Mouse (Mus musculus) MEL (cell line): ENCODE measurements around the gene Galnt17. TPM values are rescaled to one million over a fixed set of nuclear protein-coding genes. Genes with fewer than 3 reads are reported as not detected.

Experiments
- DNase-seq: peaks from one replicate; pipeline ENCODE4 v3.0.0; 2011; ENCODE audit warnings: low read depth, low spot score
- H3K27ac ChIP-seq: 2 replicates; pipeline ENCODE4 v1.5.1; 2012; ENCODE audit warnings: low read depth, mild to moderate bottlenecking, control low read depth, low read length, moderate library complexity; ENCODE audit not compliant: control insufficient read depth
- H3K27me3 ChIP-seq, 2 experiments: fragments of 150-350 bp in 1 of 2; sonication (generic) in 1 of 2; 2 replicates each; pipeline ENCODE4 v1.6.1; 2012; ENCODE audit warnings: low read length in 2 of 2, mild to moderate bottlenecking in 2 of 2, improper control_type of control experiment in 1 of 2, moderate library complexity in 1 of 2; ENCODE audit not compliant: insufficient read depth in 2 of 2, control insufficient read depth in 1 of 2
- H3K36me3 ChIP-seq, 2 experiments: 2 replicates each; pipeline ENCODE4 v1.6.1; 2012 to 2014; ENCODE audit warnings: low read length in 2 of 2, improper control_type of control experiment in 1 of 2, inconsistent platforms in 1 of 2, mild to moderate bottlenecking in 1 of 2; ENCODE audit not compliant: insufficient read depth in 2 of 2, control insufficient read depth in 1 of 2
- H3K4me1 ChIP-seq, 2 experiments: fragments of 150-350 bp in 1 of 2; sonication (generic) in 1 of 2; 2 replicates each; pipeline ENCODE4 v1.6.1; 2012; ENCODE audit warnings: low read length in 2 of 2, improper control_type of control experiment in 1 of 2, mild to moderate bottlenecking in 1 of 2; ENCODE audit not compliant: insufficient read depth in 2 of 2, control insufficient read depth in 1 of 2
- H3K4me3 ChIP-seq, 2 experiments: fragments of 150-350 bp in 1 of 2; sonication (generic) in 1 of 2; 2 replicates each; pipeline ENCODE4 v1.5.1; 2012; ENCODE audit warnings: low read depth in 2 of 2, low read length in 2 of 2, mild to moderate bottlenecking in 2 of 2, moderate library complexity in 2 of 2, control low read depth in 1 of 2, improper control_type of control experiment in 1 of 2; ENCODE audit not compliant: control insufficient read depth in 1 of 2, insufficient read depth in 1 of 2
- H3K79me2 ChIP-seq: 2 replicates; pipeline ENCODE4 v1.6.1; 2012; ENCODE audit warnings: mild to moderate bottlenecking, low read length, moderate library complexity; ENCODE audit not compliant: control insufficient read depth, poor library complexity, insufficient read depth
- H3K9ac ChIP-seq: 2 replicates; pipeline ENCODE4 v1.6.1; 2012; ENCODE audit warnings: low read depth, mild to moderate bottlenecking, control low read depth, low read length, moderate library complexity; ENCODE audit not compliant: control insufficient read depth, poor library complexity, severe bottlenecking
- H3K9me3 ChIP-seq: fragments of 150-350 bp; sonication (generic); replicated peaks from 2 replicates; pipeline ENCODE4 v1.6.1; 2012; ENCODE audit warnings: mild to moderate bottlenecking, low read length, improper control_type of control experiment, moderate library complexity; ENCODE audit not compliant: insufficient read depth
- BHLHE40 ChIP-seq: IDR thresholded peaks from 2 replicates; pipeline ENCODE4 v1.6.1; 2012; ENCODE audit warnings: low read depth, mild to moderate bottlenecking, inconsistent platforms, low read length, improper control_type of control experiment, borderline replicate concordance
- CHD1 ChIP-seq: IDR thresholded peaks from 2 replicates; pipeline ENCODE4 v1.6.1; 2012; ENCODE audit warnings: low read depth, mild to moderate bottlenecking, inconsistent platforms, low read length, improper control_type of control experiment
- CHD2 ChIP-seq: IDR thresholded peaks from 2 replicates; pipeline ENCODE4 v1.6.1; 2011; ENCODE audit warnings: low read length, improper control_type of control experiment
- ETS1 ChIP-seq: IDR thresholded peaks from 2 replicates; pipeline ENCODE4 v1.6.1; 2012; ENCODE audit warnings: low read depth, mild to moderate bottlenecking, inconsistent platforms, low read length, improper control_type of control experiment, moderate library complexity
- GABPA ChIP-seq: IDR thresholded peaks from 2 replicates; pipeline ENCODE4 v1.6.1; 2012; ENCODE audit warnings: low read depth, mild to moderate bottlenecking, inconsistent platforms, low read length, improper control_type of control experiment, moderate library complexity
- GATA1 ChIP-seq: IDR thresholded peaks from 2 replicates; pipeline ENCODE4 v1.6.1; 2011; ENCODE audit warnings: low read depth, low read length, improper control_type of control experiment
- KAT2A ChIP-seq: conservative IDR thresholded peaks from 2 replicates; pipeline ENCODE4 v1.6.1; 2012; ENCODE audit warnings: low read depth, low read length, improper control_type of control experiment, inconsistent platforms
- MAX ChIP-seq: IDR thresholded peaks from 2 replicates; pipeline ENCODE4 v1.6.1; 2011; ENCODE audit warnings: low read length, improper control_type of control experiment
- MXI1 ChIP-seq: IDR thresholded peaks from 2 replicates; pipeline ENCODE4 v1.6.1; 2011; ENCODE audit warnings: mild to moderate bottlenecking, low read depth, low read length, improper control_type of control experiment
- MYB ChIP-seq: IDR thresholded peaks from 2 replicates; pipeline ENCODE4 v1.6.1; 2011; ENCODE audit warnings: mild to moderate bottlenecking, low read depth, low read length, improper control_type of control experiment
- NELFE ChIP-seq: IDR thresholded peaks from 2 replicates; pipeline ENCODE4 v1.6.1; 2011; ENCODE audit warnings: low read depth, low read length, improper control_type of control experiment
- NRF1 ChIP-seq: IDR thresholded peaks from 2 replicates; pipeline ENCODE4 v1.6.1; 2014; ENCODE audit warnings: low read depth, mild to moderate bottlenecking, inconsistent platforms, low read length, improper control_type of control experiment, moderate library complexity; ENCODE audit not compliant: poor library complexity, insufficient read depth, severe bottlenecking
- POLR2A ChIP-seq, 2 experiments: IDR thresholded peaks; 2 replicates each; pipeline ENCODE4 v1.6.1; 2011 to 2012; ENCODE audit warnings: low read length in 2 of 2, mild to moderate bottlenecking in 2 of 2, control low read depth in 1 of 2, improper control_type of control experiment in 1 of 2, low read depth in 1 of 2, moderate library complexity in 1 of 2; ENCODE audit not compliant: control insufficient read depth in 1 of 2, insufficient read depth in 1 of 2, poor library complexity in 1 of 2
- RAD21 ChIP-seq: IDR thresholded peaks from 2 replicates; pipeline ENCODE4 v1.6.1; 2011; ENCODE audit warnings: mild to moderate bottlenecking, low read depth, low read length, improper control_type of control experiment
- RCOR1 ChIP-seq: IDR thresholded peaks from 2 replicates; pipeline ENCODE4 v1.6.1; 2012; ENCODE audit warnings: low read depth, mild to moderate bottlenecking, inconsistent platforms, low read length, improper control_type of control experiment
- TCF12 ChIP-seq: IDR thresholded peaks from 2 replicates; pipeline ENCODE4 v1.6.1; 2014; ENCODE audit warnings: low read depth, mild to moderate bottlenecking, inconsistent platforms, low read length, improper control_type of control experiment, moderate library complexity
- UBTF ChIP-seq: IDR thresholded peaks from 2 replicates; pipeline ENCODE4 v1.6.1; 2012; ENCODE audit warnings: low read depth, mild to moderate bottlenecking, inconsistent platforms, low read length, improper control_type of control experiment, moderate library complexity, borderline replicate concordance; ENCODE audit not compliant: insufficient read depth
- USF1 ChIP-seq: IDR thresholded peaks from 2 replicates; pipeline ENCODE4 v1.6.1; 2014; ENCODE audit warnings: low read depth, mild to moderate bottlenecking, inconsistent platforms, low read length, improper control_type of control experiment, moderate library complexity
- ZKSCAN1 ChIP-seq: IDR thresholded peaks from 2 replicates; pipeline ENCODE4 v1.6.1; 2012; ENCODE audit warnings: low read depth, mild to moderate bottlenecking, inconsistent platforms, low read length, improper control_type of control experiment, moderate library complexity
- ZNF384 ChIP-seq: IDR thresholded peaks from 2 replicates; pipeline ENCODE4 v1.6.1; 2012; ENCODE audit warnings: low read depth, mild to moderate bottlenecking, inconsistent platforms, low read length, improper control_type of control experiment
- polyA plus RNA-seq, 2 experiments: library from polyadenylated mRNA; stranded (reverse) in 1 of 2; unstranded in 1 of 2; fragments of >175 nt in 1 of 2; fragments of >200 nt in 1 of 2; gene quantifications; 2 replicates each; pipeline versions ENCODE4 v1.2.1 to v1.2.4; 2012; ENCODE audit warnings: low replicate concordance in 2 of 2, low read depth in 1 of 2; ENCODE audit not compliant: insufficient read length in 2 of 2, insufficient read depth in 1 of 2, missing spikeins in 1 of 2
- total RNA-seq: library from RNA; depleted of rRNA; stranded (reverse); fragments of 300-350 nt; gene quantifications from 2 replicates; pipeline ENCODE4 v1.2.3, GENCODE M21; 2012

The Galnt17 gene
- total and polyA plus RNA-seq, 3 experiments: not detected

GRCm38 (mm10) chr5:130880331-130880730 is 428.0 kb downstream of the Galnt17 start:
- TF ChIP-seq NELFE (no peak), CHD2 (no peak), NRF1 (no peak), GATA1 (no peak)
- H3K9me3 ChIP-seq: no peaks in the 10 kb centered on the region
- H3K9ac ChIP-seq: no peak overlapping the region
- no peaks in the 10 kb centered on the region for H3K27me3 ChIP-seq
- H3K4me3 ChIP-seq: no peak overlapping the region
- no peak overlapping the region for H3K27ac ChIP-seq
- H3K36me3 ChIP-seq: no peaks in the 10 kb centered on the region
- H3K79me2 ChIP-seq: no peaks in the 10 kb centered on the region
- DNase-seq: no peak
- no peaks in the 10 kb centered on the region for H3K4me1 ChIP-seq

- TF ChIP-seq MAX (no peak), POLR2A (IDR thresholded peaks at IDR 0.05; ENCODE audit: control insufficient read depth in 1 of 2, insufficient read depth in 1 of 2, low read depth in 1 of 2, low read length in 2 of 2, poor library complexity in 1 of 2) (no peak), ZNF384 (no peak), BHLHE40 (no peak), USF1 (no peak), TCF12 (no peak), RCOR1 (no peak), KAT2A (no peak), MXI1 (no peak), CHD1 (no peak), ETS1 (no peak), NRF1 (no peak)
- TF ChIP-seq, all 39 proteins: peak for 0
- no peak overlapping the region for H3K9ac ChIP-seq
- H3K36me3 ChIP-seq: no peaks in the 10 kb centered on the region
- H3K4me1 ChIP-seq: no peaks in the 10 kb centered on the region
- no peak overlapping the region for H3K27ac ChIP-seq
- H3K79me2 ChIP-seq: no peaks in the 10 kb centered on the region
- H3K27me3 ChIP-seq: no peaks in the 10 kb centered on the region
- no peaks in the 10 kb centered on the region for H3K9me3 ChIP-seq
- no peak overlapping the region for H3K4me3 ChIP-seq
- no peak for DNase-seq
Observed at GRCm38 (mm10) chr5:130875391-130875790, 432.9 kb downstream of the Galnt17 start.

- Histone ChIP-seq H3K9me3 (no peaks in the 10 kb centered on the region), H3K4me1 (no peaks in the 10 kb centered on the region), H3K9ac (no peak overlapping the region), H3K4me3 (no peak overlapping the region)
- no peak for DNase-seq
- TF ChIP-seq NRF1 (no peak), UBTF (no peak), KAT2A (no peak), RAD21 (no peak), MYB (no peak), CHD1 (no peak), GATA1 (no peak), NELFE (no peak), ZKSCAN1 (no peak), GABPA (no peak), MAX (no peak), RCOR1 (no peak), USF1 (no peak)
- TF ChIP-seq, all 39 proteins: peak for 0
- no peaks in the 10 kb centered on the region for H3K27me3 ChIP-seq
- no peaks in the 10 kb centered on the region for H3K79me2 ChIP-seq
- H3K36me3 ChIP-seq: no peaks in the 10 kb centered on the region
- no peak overlapping the region for H3K27ac ChIP-seq
Observed at GRCm38 (mm10) chr5:130871086-130871485, 437.2 kb downstream of the Galnt17 start.
